Mouse (Mus musculus) megakaryocyte, embryonic 14.5 days (primary cell): ENCODE results near the gene Gm4737.

Experiments
- FLI1 ChIP-seq: IDR thresholded peaks from 2 replicates; pipeline ENCODE4 v1.6.1; 2012; ENCODE audit warnings: low read length, inconsistent platforms, mixed read lengths
- GATA1 ChIP-seq: IDR thresholded peaks from 3 replicates; pipeline ENCODE4 v1.6.1; 2012; ENCODE audit warnings: mixed read lengths, low read length, inconsistent platforms, borderline replicate concordance

GRCm38 (mm10) chr16:46148661-46149341 lies 6.1 kb downstream of the Gm4737 start:
- TF ChIP-seq GATA1 (no peak), FLI1 (no peak)
